Mouse (Mus musculus) kidney, adult 18-20 months (tissue): ENCODE measurements around the gene Slc41a1.

Experiments used
- DNase-seq: peaks from one replicate; pipeline ENCODE4 v3.0.0; 2021

The Slc41a1 gene

GRCm38 (mm10) chr1:131890043-131890658 lies 62.9 kb downstream of the Slc41a1 start:
- no peak for DNase-seq

GRCm38 (mm10) chr1:131891436-131891835 lies 64.1 kb downstream of the Slc41a1 start:
- no peak for DNase-seq
